Mouse (Mus musculus): Measurements from ENCODE around the gene Anln.

Gene Anln

DNA sequence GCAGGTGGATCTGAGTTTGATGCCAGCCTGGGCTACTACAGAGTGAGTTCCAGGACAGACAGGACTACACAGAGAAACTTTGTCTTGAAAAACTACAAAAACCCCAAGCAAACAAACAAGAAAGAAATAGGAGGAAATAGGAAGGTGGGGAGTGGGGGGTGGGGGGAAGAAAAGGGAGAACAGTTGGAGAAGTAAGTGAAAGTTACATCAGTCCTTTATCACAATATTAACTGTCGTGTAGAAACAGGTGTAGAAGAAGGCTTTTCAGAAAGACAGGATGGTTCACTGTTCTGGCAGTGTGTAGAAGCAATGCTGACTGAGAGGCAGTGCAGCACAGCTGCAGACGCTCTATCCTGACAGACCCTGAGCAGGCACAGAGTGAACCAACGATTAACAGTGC, 14.0 kb upstream of the Anln start:
- no peak for DNase-seq (ENCODE audit: low read depth in 2 of 2, low spot score in 2 of 2)

DNA sequence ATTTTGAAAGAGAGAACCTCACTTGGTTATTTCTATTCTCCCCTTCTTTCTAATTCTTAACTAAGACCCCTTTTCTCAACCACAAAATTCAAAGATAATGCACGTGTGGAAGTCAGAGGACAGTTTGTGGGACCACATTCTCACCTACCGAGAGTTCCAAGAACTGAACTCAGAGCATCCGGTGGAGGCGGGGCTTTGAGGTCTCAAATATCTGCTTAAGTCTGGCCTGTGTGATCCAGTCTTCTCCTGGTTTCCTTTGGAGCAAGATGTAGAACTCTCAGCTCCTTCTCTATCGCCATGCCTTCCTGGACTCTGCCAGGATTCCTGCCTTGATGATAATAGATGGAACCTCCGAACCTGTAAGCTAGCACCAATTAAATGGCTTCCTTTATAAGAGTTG, 13.0 kb upstream of the Anln start:
- no peak for DNase-seq (ENCODE audit: low read depth in 2 of 2, low spot score in 2 of 2)

DNA sequence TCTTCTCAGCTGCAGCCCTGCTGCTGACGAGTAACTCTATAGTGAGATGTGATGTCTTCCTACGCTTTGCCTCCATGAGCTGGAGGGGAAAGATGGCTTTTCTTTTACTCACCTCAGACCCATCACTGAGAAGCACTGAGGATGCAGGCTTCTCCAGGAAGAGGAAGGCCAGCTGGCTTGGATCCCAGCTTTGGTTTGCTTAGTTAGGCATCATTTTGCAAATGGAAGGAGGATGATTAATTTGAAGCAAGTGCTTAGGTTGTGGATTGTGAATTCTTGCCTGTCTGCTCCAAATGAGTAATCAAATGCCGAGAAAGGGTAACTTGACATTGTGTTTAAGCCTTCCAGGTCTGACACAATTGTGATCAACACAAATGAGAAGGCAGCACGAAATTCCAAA, 10.0 kb upstream of the Anln start:
- no peak for DNase-seq (ENCODE audit: low read depth in 2 of 2, low spot score in 2 of 2)

DNA sequence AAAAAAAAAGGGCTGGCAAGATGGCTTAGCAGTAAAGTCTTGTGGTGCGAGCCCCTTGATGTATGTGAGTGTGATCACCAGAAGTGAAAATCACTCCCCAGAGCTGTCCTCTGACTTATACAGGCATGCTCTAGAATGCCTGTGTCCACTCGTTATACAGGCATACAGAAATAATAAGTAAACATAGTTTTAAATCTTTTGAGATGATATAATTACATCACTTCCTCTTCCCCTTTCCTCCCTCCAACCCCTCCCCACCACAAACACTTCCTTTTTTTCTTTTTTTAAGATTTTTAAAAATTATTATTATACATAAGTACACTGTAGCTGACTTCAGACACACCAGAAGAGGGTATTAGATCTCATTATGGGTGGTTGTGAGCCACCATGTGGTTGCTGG, 5.7 kb upstream of the Anln start:
- no peak for DNase-seq (ENCODE audit: low read depth in 2 of 2, low spot score in 2 of 2)

DNA sequence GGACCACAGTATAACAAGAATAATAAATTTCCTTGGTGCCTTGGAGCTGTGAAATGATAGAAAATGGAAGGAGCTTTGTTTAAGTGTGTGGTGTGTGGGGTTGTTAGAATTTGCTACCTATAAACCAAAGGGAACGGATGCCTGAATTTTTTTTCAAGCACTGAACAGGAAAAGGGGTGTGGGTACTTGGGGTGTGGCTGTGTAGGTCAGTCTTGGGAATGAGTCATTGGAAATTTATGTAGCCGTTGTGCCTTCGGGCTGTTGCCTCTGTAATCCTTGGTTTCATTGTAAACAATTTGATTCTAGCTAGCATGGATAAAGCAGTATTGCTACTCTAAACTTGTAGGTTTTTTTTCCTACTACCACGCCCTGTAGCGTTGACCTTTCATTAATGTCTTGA, 1.4 kb upstream of the Anln start:
- no peak for DNase-seq (ENCODE audit: low read depth in 2 of 2, low spot score in 2 of 2)

DNA sequence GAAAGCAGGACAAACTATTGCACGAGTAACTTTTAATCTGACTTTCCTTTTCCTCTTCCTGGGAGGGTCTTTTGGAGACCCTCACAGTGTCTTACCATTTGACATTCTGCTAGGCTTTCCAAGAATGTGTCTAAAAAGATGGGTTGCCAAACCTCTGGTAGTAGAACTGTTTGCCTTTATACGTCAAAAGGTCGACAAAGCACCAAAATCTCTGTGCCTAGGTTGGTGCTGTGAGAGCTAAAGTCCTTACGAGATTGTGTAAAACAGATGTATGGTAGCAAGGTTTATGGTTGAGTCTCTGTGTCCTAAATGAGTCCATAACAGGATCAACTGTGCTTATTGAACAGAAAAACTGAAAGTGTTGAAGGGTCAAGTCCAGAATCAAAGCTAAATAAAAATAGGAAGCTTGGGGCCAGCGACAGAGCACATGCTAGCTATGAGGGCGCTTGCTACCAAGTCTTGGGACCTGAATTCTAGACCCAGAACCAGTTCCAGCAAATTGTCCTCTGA, 803 bp upstream of the Anln start:
- no peak for DNase-seq (ENCODE audit: low read depth in 2 of 2, low spot score in 2 of 2)

DNA sequence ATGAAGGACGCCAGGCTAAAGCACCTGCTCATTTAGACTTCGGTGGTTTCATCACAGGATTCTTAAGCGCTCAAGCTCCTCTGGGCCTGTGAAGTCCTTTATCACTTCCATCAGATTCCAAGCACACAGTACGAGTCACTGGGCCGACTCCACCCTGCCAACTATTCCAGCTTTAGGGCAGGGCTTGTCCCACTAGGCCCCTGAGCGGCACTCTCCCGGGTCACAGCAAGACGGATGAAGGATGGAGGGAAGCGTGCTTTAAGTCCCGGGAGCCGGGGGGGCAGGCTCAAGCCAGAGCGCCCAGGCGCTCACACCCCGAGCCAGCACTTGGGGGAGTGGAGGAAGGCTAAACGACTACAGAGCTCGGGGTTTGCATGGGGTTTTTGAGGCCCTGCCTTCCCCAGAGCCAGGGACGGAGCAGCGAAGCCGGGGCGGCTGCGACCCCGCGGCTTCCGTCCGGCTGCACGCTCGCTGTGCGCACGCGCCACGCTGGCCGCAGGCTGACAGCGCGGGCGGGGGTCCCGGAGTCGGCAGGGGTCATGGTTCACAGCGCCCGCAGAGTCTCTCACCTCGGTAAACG, 497 bp downstream of the Anln start:
- DNase-seq (ENCODE audit: low read depth in 2 of 2, low spot score in 2 of 2): peak; percentile 3 to 11

DNA sequence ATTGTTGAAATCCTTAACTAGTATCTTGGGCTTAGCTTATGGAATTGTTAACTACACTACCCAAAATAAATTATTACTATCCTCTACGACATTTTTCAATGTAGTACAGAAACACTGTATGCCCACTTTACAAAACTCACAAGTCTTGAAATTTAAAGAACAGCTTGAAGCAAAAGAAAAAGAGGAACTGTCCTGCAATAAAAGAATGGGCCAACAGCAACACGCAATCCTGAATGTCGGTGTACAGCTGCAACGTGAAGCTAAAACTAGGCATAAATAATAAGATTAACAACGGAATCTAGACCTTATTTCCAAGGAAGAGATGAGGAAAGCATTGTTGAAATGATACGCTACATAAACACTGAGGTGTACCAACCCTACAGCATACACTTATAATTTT, 1.1 kb downstream of the Anln start:
- DNase-seq (ENCODE audit: low read depth in 2 of 2, low spot score in 2 of 2): no peak

DNA sequence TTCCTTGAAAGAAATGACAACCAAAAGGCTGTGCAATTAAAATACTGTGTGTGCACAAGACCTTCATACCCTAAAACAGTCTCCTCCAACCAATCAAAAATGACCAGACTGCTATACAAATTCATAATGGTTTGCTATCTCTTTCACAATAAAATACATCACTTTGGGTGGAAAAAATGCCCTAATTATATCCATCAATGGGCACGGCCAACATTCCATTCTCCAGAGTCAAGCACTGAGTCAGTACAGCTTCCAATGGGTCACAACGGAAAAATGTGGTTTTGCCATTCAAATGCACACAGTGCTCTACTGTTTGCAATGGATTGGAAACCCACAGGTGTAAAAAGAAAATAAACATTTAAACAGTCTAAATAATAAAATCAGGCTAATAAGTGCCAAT, 3.1 kb downstream of the Anln start:
- no peak for DNase-seq (ENCODE audit: low read depth in 2 of 2, low spot score in 2 of 2)

DNA sequence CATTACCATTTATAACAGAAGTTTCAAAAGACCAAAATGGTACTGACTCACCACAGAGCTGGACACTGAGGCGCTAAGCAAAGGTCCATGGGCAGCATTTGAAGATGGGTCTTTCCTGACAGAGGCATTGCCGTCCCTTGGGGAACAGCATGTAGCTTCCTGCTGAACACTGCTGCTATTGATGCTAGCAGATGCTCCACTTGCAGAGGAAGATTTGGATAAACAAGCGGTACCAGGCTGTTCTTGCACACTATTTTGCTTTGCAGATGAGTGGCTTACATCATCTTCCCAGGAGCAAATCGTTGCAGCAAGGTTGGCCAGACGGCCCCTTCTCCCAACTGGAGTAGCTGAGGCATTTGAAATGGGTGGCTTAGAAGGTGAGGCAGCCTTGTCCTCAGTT, 12.9 kb downstream of the Anln start:
- no peak for DNase-seq (ENCODE audit: low read depth in 2 of 2, low spot score in 2 of 2)

DNA sequence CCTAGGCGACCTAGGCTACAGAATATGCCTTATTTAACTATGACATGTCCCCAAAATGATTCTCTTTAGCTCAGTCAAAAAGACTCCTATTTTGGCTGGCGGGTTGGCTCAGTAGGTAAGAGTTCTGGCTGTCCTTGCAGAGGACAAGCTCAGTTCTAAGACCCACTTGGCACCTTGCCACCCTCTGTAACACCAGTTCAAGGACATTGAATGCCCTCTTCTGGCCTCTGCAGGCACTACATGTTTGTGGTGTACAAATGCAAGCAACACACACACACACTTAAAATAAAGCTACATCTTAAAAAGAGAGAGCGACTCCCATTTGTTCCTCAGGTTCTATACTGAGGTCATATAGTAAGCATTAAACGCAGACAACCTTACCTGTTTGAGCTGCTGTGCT, 16.2 kb downstream of the Anln start:
- no peak for DNase-seq (ENCODE audit: low read depth in 2 of 2, low spot score in 2 of 2)

DNA sequence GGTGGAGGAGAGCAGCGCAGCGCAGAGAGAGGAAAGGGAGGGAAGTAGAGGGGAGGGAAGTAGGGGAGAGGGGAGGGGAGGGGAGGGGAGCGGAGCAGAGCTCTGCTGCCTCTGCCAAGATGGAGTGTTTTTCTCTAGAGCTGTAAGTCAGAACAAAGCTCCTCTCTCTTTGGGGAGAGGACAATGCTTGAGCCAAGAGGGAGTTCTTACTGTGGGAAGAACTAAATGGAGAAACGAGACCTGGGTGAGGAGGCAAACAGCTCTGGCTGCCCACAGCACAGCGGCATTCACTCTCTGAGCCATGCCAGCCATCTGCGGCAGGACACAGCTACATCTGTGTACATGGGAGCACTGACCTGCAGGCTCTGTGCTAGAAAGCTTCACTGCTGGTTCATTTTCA, 21.0 kb downstream of the Anln start:
- no peak for DNase-seq (ENCODE audit: low read depth in 2 of 2, low spot score in 2 of 2)

DNA sequence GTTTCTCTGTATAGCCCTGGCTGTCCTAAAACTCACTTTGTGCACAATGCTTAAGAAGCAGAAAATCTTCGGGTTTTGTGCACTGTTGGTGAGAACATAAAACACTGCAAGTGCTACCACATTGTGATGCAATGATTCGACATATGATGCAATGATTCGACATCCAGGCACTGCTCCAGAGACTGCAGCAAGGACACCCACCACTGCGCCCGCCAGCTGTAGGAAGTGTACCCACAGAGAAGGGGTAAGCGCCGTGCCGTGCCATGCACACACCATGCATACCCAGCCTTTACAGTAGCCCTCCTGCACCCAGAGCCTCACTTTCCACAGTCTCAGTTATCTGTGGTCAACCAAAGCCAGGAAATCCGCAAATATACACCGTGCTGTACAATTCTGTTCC, 22.4 kb downstream of the Anln start:
- DNase-seq (ENCODE audit: low read depth in 2 of 2, low spot score in 2 of 2): no peak

DNA sequence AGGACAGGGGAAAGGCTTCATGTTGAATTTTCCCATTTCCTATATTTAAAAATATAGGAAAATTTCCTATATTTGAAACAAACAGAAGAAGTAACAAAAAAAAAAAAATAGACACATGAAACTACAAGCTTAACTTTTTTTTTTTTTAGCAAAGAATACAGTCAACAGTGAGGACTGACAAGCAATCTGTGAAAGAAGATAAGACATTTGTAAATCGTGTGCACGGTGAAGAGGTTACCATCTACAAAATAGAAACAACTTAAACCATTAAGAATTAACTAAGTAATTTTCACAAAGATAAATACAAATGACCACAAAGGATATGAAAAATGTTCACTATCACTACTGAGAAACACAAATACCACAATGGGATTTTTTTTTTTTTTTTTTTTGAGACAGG, 22.8 kb downstream of the Anln start:
- DNase-seq (ENCODE audit: low read depth in 2 of 2, low spot score in 2 of 2): no peak

DNA sequence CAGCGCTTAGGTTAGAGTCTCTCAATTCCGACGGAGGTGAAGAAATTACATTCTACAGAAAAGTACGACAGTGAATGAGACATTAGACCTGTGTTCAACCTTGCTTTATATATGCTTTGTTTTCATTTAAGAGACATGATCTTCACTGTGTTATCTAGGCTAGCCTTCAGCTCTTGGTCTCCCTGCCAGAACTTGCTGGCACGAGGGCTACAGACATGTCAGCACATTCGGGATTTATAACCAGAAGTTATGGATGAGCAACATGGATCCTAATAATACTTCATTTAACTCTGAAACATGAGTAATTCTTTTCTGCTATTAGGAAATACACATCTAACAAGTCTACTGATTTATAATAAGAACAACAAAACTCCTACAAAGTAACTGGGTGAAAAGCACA, 28.1 kb downstream of the Anln start:
- no peak for DNase-seq (ENCODE audit: low read depth in 2 of 2, low spot score in 2 of 2)

DNA sequence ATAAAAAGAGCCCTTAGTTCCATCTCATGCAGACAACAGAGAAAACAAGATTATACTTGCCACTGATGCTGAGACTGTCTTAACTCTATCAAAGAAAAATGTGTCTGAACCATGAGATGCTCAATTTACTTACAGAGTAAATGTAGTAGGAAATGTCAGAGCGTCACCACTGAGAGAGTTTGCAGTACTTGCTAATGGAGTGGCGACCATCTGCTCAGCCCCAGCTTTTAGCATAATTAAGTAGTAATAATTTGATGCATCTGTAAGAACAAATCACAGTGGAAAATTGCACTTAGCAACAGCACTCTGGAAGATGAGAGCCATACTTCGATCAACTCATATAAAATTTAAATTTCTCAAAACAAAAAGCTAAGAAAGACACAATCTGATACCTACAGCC, 33.1 kb downstream of the Anln start:
- DNase-seq (ENCODE audit: low read depth in 2 of 2, low spot score in 2 of 2): no peak

DNA sequence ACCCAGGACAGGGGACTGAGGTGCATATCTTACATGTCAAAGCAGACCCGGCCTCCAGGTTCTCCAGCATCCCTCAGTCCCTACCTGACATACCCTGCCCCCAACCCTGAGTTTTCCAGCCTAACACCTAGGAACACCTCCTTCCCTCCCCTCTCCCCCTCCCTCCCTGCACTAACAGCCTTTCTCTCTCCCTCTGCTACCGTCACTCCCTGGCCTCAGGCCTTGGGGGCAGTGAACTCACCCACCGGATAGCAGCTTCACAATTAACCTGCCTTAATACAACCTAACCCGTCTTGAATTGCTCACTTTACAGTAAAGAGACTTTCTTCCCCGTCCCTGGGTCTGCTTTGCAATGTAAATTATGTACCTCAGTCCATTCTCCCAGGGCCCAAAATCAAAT, 35.1 kb downstream of the Anln start:
- no peak for DNase-seq (ENCODE audit: low read depth in 2 of 2, low spot score in 2 of 2)

DNA sequence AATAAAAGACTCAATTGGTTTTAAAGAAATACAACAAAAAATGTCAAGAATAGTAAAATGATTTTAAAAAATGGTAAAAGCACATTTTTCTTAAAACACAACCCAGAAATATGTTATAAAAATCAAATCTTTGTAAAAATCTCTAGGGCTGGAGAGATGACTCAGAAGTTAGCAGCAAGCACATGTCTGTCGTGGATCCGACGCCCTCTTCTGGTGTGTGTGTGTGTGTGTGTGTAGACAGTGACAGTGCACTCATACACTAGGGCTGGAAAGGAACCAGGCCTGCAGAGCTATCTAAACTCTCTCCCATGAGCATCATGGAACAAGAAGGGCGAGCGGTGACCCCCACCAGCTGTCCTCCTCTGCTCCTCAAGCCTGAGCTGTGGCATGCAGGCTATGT, 35.5 kb downstream of the Anln start:
- DNase-seq (ENCODE audit: low read depth in 2 of 2, low spot score in 2 of 2): no peak

DNA sequence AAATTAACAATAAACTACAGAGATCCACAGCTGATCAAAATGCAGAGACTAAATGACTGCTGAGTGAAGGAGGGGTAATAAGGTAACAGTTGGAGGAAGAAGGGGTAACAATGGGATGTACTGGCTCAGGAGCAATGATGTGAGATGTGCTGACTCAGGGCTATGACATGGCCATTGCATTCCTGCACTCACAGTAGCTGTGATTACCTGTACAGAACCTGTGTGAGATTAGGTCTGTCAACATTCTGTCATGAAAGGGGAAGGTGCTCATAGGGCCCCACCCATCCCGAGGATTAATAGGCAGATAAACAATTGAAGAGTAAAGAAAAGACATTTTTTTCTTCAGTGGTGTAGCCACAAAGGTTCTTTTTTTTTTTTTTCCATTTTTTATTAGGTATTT, 48.7 kb downstream of the Anln start:
- DNase-seq (ENCODE audit: low read depth in 2 of 2, low spot score in 2 of 2): no peak

DNA sequence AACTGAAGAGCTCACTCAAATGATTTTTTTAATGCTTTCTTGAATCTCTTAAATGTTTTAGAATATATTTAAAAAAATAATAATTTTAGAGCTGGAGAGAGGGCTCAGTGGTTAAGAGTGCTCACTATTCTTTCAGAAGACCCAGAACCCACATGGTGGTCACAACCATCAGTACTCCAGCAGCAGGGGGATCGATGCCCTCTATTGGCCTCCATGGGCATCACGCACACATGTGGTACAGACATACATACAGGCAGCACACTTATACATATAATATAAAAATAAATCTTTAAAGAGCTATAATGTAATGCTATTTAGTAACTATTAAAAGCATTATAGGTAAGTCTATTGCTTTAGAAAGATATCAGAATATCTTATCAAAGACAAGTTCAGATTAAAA, 51.8 kb downstream of the Anln start:
- DNase-seq (ENCODE audit: low read depth in 2 of 2, low spot score in 2 of 2): no peak

DNA sequence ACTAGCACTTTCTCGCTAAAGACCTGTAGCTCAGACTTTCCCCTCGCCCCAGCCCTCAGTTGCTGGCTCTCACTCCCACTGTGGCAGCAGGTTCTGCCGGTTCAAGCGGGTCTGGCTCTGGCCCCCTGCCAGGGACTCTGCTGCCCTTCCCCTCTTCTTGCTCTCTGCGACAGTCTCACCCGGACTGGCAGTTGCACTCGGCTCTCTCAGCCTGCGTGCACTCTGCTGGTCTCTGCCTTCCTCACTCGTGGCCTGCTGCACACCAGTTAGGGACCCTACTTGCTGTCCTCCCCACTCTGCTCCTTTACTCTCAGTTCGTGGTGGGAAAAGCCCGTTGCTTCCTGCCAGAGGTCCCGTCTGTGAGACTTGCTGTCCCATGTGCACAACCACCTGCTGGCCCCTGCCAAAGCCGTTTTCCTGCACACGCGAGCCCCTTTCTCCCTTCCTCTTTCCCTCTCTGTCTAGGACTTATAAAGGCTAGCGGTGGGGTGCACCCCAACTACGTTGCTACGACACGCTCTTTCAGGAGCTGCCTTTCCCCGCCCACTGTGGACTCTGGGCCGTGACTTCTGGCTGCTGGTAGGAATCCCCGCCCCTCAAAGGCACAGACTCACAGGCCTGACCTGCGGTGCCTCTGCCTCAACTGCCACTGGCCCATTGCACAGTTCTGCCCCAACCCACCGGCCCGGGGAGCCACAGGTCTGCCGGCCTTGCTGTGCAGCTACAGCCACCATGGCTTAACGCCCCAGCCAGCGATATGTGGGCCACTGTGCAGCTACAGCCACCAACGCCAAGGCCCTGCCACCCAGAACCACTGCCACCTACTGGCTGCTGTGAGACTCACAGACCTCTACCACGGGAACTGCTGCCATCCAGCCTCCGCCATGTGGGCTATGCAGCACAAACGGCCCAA, 61.3 kb downstream of the Anln start:
- DNase-seq (ENCODE audit: low read depth in 2 of 2, low spot score in 2 of 2): peak; percentile 83 to 92

DNA sequence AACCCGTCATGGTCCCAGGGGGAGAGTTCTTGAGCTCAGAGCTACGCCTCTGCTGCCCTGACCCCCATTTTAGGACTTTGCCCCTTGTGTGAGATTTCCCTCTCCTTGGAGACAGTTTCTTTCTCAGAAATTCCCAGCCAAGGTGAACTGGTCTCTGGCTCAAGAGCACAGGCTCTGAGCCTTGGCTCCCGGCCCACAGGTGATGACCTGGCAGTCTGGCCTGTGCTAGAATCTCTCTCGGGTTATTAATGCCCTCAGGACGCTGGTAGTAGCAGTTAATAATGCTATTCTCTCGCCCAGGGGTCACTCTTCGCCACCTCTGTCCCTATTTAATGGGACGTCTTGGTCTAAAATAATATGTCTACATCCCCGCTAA, 61.9 kb downstream of the Anln start:
- DNase-seq (ENCODE audit: low read depth in 2 of 2, low spot score in 2 of 2): no peak

DNA sequence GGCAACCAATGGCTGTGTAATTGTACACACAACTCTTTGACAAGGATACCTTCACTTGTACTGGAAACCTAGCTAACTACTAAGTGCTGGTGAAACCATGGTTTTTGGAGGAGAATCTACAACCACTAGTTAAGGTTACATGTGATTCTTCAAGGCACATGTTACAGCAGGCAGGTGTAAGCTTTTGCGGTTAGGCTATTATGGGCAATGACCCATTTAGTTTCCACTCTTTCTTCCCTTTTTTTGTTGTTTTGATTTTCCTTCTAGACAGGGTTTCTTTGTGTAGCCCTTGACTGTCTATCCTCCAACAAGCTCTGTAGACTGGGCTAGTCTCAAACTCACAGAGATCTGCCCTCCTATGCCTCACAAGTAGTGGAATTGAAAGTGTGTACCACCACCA, 64.4 kb downstream of the Anln start:
- DNase-seq (ENCODE audit: low read depth in 2 of 2, low spot score in 2 of 2): no peak
